Comparison of ENCODE assay signal across 26 mouse cellular contexts in genomic region chr3:132353204-132353603, GRCm38 (mm10).
"Had no signal": no experiment of that assay in that cellular context is flagged by ENCODE, and none has a peak within 500 bp of the region (broad histone marks: within the 10 kb centered on the region; RNA-seq: fewer than 3 reads in every experiment).

No protein-coding gene starts in this region.

- H3K9me3 ChIP-seq: heart, embryonic 10.5 days; heart, embryonic 12.5 days; hindbrain, embryonic 10.5 days; hindbrain, embryonic 12.5 days; intestine, embryonic 15.5 days; limb, embryonic 12.5 days; liver, embryonic 13.5 days had no signal

- H3K27ac ChIP-seq: gastrocnemius, adult 2 months; heart, embryonic 10.5 days; hindbrain, embryonic 10.5 days; hindbrain, embryonic 12.5 days; hindbrain, embryonic 14.5 days; intestine, embryonic 15.5 days; layer of hippocampus, adult 2 months; left cerebral cortex, adult 2 months; limb, embryonic 12.5 days; liver, embryonic 13.5 days had no signal

- H3K9ac ChIP-seq: heart, embryonic 12.5 days; hindbrain, embryonic 12.5 days; hindbrain, embryonic 14.5 days; intestine, embryonic 15.5 days; limb, embryonic 12.5 days; liver, embryonic 13.5 days had no signal

- H3K4me1 ChIP-seq: heart, embryonic 12.5 days; hindbrain, embryonic 10.5 days; hindbrain, embryonic 12.5 days; intestine, embryonic 15.5 days; liver, embryonic 13.5 days had no signal

- H3K36me3 ChIP-seq: heart, embryonic 10.5 days; heart, embryonic 12.5 days; hindbrain, embryonic 10.5 days; hindbrain, embryonic 12.5 days; intestine, embryonic 15.5 days; limb, embryonic 12.5 days; liver, embryonic 13.5 days had no signal

- DNase-seq: gastrocnemius, adult 2 months; gastrocnemius, postnatal 10 days; gastrocnemius, postnatal 25 days; heart, adult 18-20 months; heart, postnatal 10 days; heart, postnatal 4 days; kidney, adult 18-20 months; kidney, adult 8-10 months; kidney, postnatal 10 days; kidney, postnatal 25 days; kidney, postnatal 4 days; liver; liver, embryonic 13.5 days had no signal

- H3K27me3 ChIP-seq: heart, embryonic 12.5 days; hindbrain, embryonic 12.5 days; intestine, embryonic 15.5 days; limb, embryonic 12.5 days; liver, embryonic 13.5 days had no signal

- ATAC-seq: hindbrain, embryonic 16.5 days; inflammation-experienced regulatory T-cells, adult 6 months; intestine, embryonic 15.5 days; intestine, postnatal 0 days had no signal

- H3K4me3 ChIP-seq: gastrocnemius, adult 2 months; heart, embryonic 10.5 days; heart, embryonic 12.5 days; hindbrain, embryonic 10.5 days; hindbrain, embryonic 12.5 days; intestine, embryonic 15.5 days; layer of hippocampus, adult 2 months; left cerebral cortex, adult 2 months; limb, embryonic 12.5 days; liver, embryonic 13.5 days had no signal

- H3K4me2 ChIP-seq: heart, embryonic 12.5 days; hindbrain, embryonic 12.5 days; hindbrain, embryonic 14.5 days; intestine, embryonic 15.5 days; limb, embryonic 12.5 days; liver, embryonic 11.5 days; liver, embryonic 13.5 days had no signal
